Mouse (Mus musculus) C2C12 (cell line): ENCODE data around the gene Snap91. TPM values are rescaled to one million over a fixed set of nuclear protein-coding genes. Genes with fewer than 3 reads are reported as not detected.
A peak's percentile ranks its signal among the peaks of the same experiment; 100 is the strongest.

ENCODE experiments used
- H3K27me3 ChIP-seq: one replicate; pipeline ENCODE4 v1.6.1; 2011; ENCODE audit not compliant: control insufficient read depth, insufficient read depth, insufficient read length
- H3K36me3 ChIP-seq: one replicate; pipeline ENCODE4 v1.6.1; 2011; ENCODE audit not compliant: control insufficient read depth, insufficient read depth
- H3K4me3 ChIP-seq: one replicate; pipeline ENCODE4 v1.5.1; 2011; ENCODE audit warnings: mild to moderate bottlenecking, control low read depth; ENCODE audit not compliant: poor library complexity, insufficient read depth, severe bottlenecking
- H3K79me2 ChIP-seq: one replicate; pipeline ENCODE4 v1.6.1; 2011; ENCODE audit not compliant: control insufficient read depth, insufficient read depth
- H3K79me3 ChIP-seq: one replicate; pipeline ENCODE4 v1.6.1; 2011; ENCODE audit warnings: low read depth, control low read depth
- H3ac ChIP-seq: one replicate; pipeline ENCODE3; 2011; ENCODE audit warnings: low read depth; ENCODE audit not compliant: control insufficient read depth, insufficient read length
- CEBPB ChIP-seq: IDR thresholded peaks from one replicate; pipeline ENCODE4 v1.6.1; 2011; ENCODE audit warnings: low read depth, mild to moderate bottlenecking, control low read depth, moderate library complexity
- CTCF ChIP-seq: IDR thresholded peaks from one replicate; pipeline ENCODE4 v1.5.1; 2011; ENCODE audit not compliant: control insufficient read depth, insufficient read depth, insufficient read length
- FOSL1 ChIP-seq: IDR thresholded peaks from one replicate; pipeline ENCODE4 v1.8.0; 2011; ENCODE audit warnings: mild to moderate bottlenecking, low read length; ENCODE audit not compliant: poor library complexity, insufficient read depth, severe bottlenecking
- MAX ChIP-seq: IDR thresholded peaks from one replicate; pipeline ENCODE4 v1.6.1; 2011; ENCODE audit warnings: mild to moderate bottlenecking, control low read depth
- MYOD1 ChIP-seq: IDR thresholded peaks from one replicate; pipeline ENCODE4 v1.6.1; 2011; ENCODE audit warnings: low read depth; ENCODE audit not compliant: control insufficient read depth, insufficient read length
- MYOG ChIP-seq: IDR thresholded peaks from one replicate; pipeline ENCODE4 v1.6.1; 2011; ENCODE audit not compliant: control insufficient read depth, insufficient read length; ENCODE audit errors: extremely low read depth
- USF1 ChIP-seq: IDR thresholded peaks from one replicate; pipeline ENCODE4 v1.6.1; 2011; ENCODE audit warnings: low read depth, mild to moderate bottlenecking, control low read depth, moderate library complexity
- polyA plus RNA-seq: library from polyadenylated mRNA; unstranded; fragments of >200 nt; fragmentation: generic; extraction: Trizol; gene quantifications from one replicate; pipeline ENCODE4 v1.2.1, GENCODE M21; 2012; ENCODE audit warnings: missing spikeins

Gene Snap91
- polyA plus RNA-seq, 1 experiment, result not detected

DNA sequence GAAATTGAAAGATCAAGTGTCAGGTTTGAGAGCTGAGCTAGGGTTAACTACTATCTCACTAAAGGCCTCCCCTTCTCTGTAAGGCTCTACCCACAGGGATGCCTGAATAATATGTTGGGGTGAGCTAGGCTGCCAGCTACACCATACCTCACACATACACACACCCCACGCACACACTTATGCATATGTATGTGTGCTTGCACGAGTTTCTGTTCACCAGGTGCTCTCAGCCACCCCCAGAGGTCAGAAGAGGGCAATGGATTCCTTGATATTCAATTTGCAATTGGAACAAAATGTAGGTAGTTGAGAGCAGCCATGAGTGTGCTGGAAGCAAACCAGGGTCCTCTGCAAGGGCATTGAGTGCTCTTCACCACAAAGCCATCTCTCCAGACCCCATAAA, 116.5 kb downstream of the Snap91 start:
- Histone ChIP-seq H3K79me3 (no peaks in the 10 kb centered on the region), H3ac (no peak overlapping the region), H3K4me3 (no peak overlapping the region), H3K79me2 (no peaks in the 10 kb centered on the region), H3K27me3 (no peaks in the 10 kb centered on the region), H3K36me3 (no peaks in the 10 kb centered on the region)
- TF ChIP-seq FOSL1 (no peak), MYOG (no peak), CTCF (no peak), MYOD1 (no peak), CEBPB (no peak), MAX (no peak), USF1 (no peak)

DNA sequence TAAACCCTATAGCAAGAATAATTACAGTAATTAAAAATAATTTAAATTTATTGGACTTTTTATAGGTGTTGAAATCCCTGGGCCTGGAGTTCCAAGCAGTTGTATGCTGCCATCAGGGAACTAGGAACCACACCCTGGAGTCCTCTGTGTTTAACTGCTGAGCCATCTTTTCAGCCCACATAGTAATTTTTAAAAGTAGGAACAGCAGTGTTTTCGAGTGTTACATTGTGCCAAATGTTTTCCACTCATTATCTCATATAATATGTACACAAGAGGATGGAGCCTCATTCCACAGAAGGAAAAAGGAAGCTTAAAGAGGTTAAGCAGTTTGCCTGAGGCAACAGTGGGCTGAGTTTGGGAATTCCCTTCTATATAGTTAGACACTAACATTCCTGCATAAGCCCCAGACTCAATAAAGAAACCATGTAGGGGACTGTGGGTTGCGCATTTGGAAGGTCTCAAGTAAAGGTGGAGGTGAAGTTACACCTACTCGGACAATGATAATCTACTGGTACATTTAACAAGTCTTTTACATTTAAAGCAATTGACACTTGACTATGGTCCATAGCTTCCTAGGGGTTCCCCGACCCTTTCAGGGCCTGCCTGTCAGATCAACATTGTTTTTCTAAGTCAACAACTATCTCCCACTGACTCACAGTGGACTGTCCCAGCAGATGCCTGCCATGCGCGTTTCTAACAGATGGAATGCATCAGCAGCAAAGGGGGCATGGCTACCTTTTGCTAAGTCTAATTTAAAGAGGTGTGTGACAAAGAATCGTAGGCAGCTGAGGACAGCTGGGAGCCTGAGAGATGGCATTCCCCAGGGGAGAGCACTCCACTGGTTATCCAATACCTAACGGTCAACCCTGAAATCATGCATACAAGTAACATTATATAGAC, 117.7 kb downstream of the Snap91 start:
- Histone ChIP-seq H3K79me2 (no peaks in the 10 kb centered on the region), H3K79me3 (no peaks in the 10 kb centered on the region), H3K4me3 (no peak overlapping the region), H3K36me3 (no peaks in the 10 kb centered on the region), H3ac (no peak overlapping the region), H3K27me3 (no peaks in the 10 kb centered on the region)
- TF ChIP-seq USF1, result no peak
- TF ChIP-seq CEBPB, result no peak
- TF ChIP-seq MYOD1, result no peak
- no peak for TF ChIP-seq FOSL1
- TF ChIP-seq MYOG, result no peak
- TF ChIP-seq MAX, result no peak
- no peak for TF ChIP-seq CTCF

DNA sequence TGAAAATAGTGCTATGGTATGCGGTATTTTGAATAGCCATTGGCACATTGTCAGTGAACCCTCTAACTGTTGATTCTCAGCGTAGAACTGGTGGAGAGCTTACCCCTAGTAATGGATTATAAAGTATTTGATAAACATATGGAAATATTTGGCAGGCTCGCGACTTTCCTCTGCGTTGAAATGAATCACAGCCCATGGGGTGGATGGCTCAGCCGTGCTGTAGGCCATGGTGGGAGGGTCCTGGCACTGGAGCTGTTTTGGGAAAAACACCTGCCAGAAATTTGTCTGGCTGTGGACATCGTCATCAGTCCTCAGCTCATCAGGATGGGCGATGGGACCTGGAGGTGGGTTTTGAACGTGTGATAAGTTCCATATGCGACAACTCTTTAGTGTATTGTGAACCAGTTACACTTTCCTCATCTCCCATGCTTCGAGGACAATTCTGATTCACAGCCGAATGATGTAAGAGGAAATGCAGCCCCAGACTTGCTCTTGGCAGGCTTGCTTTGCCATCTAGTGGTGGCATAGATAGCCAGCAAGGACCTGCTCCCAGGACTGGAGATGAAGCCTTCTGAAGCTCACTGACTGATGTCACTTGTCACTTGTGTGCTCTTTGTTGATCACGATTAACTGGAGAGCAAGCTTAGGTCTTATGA, 134.4 kb downstream of the Snap91 start:
- TF ChIP-seq MAX, result no peak
- TF ChIP-seq CEBPB, result peak; percentile 56
- TF ChIP-seq CTCF, result peak; percentile 89
- no peak for TF ChIP-seq MYOG
- H3ac ChIP-seq, result no peak overlapping the region
- H3K79me3 ChIP-seq, result no peaks in the 10 kb centered on the region
- H3K4me3 ChIP-seq, result no peak overlapping the region
- no peaks in the 10 kb centered on the region for H3K27me3 ChIP-seq
- H3K36me3 ChIP-seq, result no peaks in the 10 kb centered on the region
- no peaks in the 10 kb centered on the region for H3K79me2 ChIP-seq

DNA sequence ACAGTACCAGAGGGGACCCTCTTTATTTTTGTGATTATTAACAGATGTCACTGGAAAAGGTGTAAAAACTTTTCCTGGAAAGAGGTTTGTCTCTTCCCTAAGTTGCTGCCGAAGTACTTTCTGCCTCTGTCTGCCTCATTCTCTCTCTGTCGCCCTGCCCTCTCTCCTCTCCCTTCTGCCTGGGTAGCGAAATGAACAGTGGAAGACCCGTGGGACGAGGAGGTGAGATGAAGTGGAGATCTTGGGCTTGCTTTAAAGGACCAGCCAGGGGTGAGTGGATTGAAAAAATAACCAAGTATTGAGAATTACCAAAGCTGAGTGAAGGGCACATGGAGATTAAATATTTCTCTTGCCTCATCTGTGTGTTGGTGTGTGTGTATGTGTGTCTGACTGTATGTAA, 136.4 kb downstream of the Snap91 start:
- Histone ChIP-seq H3K79me3 (no peaks in the 10 kb centered on the region), H3K79me2 (no peaks in the 10 kb centered on the region), H3K4me3 (no peak overlapping the region), H3K27me3 (no peaks in the 10 kb centered on the region), H3K36me3 (no peaks in the 10 kb centered on the region), H3ac (no peak overlapping the region)
- TF ChIP-seq CEBPB (no peak), MAX (no peak), USF1 (no peak), CTCF (no peak), MYOG (no peak), FOSL1 (no peak), MYOD1 (no peak)

DNA sequence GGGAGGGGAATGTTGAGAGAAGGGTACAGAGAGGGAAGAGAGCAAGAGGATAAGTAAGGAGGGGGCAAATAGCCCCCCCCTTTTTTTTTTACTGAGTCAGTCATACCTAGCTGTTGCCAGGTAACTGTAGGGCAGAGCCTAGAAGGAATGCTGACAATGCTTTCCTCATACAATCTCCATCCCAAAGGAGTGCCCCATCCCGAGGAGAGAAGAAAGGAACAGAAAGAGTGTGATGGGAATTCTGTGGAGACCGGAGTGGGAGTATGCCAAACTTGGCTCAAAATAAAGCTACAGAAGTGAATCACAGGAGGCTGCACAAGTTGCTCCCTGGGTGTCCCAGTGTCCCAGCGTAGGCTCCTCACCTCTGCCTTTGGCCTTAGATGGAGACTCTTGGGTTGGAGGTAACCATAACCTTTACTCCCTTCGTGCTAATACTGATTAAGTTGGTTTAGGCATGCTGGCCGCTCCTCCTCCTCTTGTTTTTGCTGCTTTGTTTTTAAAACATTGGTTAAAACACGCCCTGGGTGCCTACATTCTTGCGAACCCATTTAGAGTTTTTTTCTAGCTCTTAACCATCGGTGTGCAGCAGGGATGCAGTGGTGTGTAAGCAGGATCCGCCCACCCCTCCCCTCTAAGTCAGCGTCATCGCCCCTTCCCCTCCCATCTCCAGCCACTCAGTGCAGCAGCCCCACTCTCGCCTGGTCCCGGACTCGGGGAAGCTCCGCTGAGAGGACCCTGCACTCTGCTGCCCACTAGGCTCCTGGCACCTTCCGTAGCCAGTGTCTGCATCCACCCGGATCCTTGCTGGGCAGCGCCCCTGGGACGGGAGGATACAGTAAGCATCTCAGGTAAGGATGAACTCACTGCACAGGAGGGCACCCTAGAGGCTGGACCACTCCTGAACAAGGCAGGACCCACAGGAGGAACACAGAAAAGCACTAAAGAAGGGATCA, 137.2 kb downstream of the Snap91 start, which contains the start of gene Prss35:
Gene Prss35, plus strand, starts transcription at position 691 of the 953 bp plus-strand sequence.
- H3K27me3 ChIP-seq, result no peaks in the 10 kb centered on the region
- H3K79me3 ChIP-seq, result no peaks in the 10 kb centered on the region
- no peaks in the 10 kb centered on the region for H3K36me3 ChIP-seq
- TF ChIP-seq MYOD1 (no peak), MYOG (no peak), MAX (no peak), FOSL1 (no peak), USF1 (no peak)
- H3ac ChIP-seq, result no peak within 1 kb of the TSS
- no peak within 1 kb of the TSS for H3K4me3 ChIP-seq
- H3K79me2 ChIP-seq, result no peaks in the 10 kb centered on the region
